Mouse (Mus musculus): ENCODE data around the gene Gm20806. TPM values are rescaled to one million over a fixed set of nuclear protein-coding genes. Genes with fewer than 3 reads are reported as not detected.
"Not testable (repeated sequence)": the region's sequence is repeated elsewhere in the genome, so short reads cannot be mapped to it uniquely, and the experiment has no call there.

Gene Gm20806
- not detected for total RNA-seq (2021)

DNA sequence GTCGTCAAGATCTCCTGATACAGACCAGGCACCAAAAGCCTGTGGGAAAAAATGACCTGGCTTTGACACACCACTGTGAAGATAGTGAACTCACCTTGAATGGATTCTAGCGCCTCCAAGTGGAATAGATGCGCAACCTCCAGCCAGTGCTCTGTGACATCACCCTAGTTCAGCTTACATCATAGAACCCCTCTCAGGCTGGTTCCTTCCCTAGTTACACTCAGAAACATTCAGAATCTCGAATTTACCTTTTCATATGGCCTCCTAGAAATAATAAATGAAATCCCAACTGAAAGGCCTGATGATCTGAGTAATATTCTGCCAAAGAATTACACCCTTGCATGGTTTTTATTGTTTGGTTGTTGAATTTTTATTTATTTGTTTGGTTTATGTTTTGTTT lies at the start of gene Gm20806:
Gene Gm20806 (minus strand): TSS at position 101 of the 400 bp plus-strand sequence.
- intact Hi-C loops (cut with DNase I); DNase-seq: not testable (repeated sequence)
